Mouse (Mus musculus): ENCODE measurements around the gene Gm39566.

DNA sequence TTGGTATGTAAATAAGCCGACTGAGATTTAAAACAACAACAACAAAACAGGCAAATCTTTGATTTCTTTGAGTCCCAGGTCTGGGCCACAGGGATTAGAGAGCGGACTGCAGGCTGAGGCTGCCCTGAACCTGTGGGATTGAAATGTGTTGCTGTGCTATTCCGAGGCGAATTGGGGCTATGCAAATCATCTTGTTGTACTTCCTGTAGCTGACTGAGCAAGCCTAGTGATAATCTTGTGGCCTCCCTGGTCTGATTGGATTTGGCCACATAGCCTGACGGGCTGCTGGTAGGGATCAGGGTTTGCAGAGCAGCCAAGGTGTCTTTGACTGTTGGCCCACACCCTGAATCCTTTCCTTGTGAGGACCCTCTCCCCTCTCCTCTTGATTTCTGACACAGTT is 40.1 kb downstream of the Gm39566 start:
- TF ChIP-seq E2F4 (IDR thresholded peaks at IDR 0.05; ENCODE audit: insufficient read depth) = no peak
- no peak for TF ChIP-seq USF1 (IDR thresholded peaks at IDR 0.05; ENCODE audit: low read depth)
- TF ChIP-seq POLR2A (IDR thresholded peaks at IDR 0.05; ENCODE audit: insufficient read length, low read depth) = no peak
- no peak for TF ChIP-seq CEBPB (IDR thresholded peaks at IDR 0.05; ENCODE audit: insufficient read depth, poor library complexity, severe bottlenecking)
- TF ChIP-seq MYOG (IDR thresholded peaks at IDR 0.05; ENCODE audit: control insufficient read depth in 1 of 3, insufficient read depth in 1 of 3, insufficient read length in 2 of 3, low read depth in 2 of 3) = no peak
- no peak for TF ChIP-seq TCF12 (IDR thresholded peaks at IDR 0.05; ENCODE audit: insufficient read depth, poor library complexity, severe bottlenecking)
- TF ChIP-seq REST (IDR thresholded peaks at IDR 0.05; ENCODE audit: insufficient read depth, insufficient read length) = no peak
- no peak for TF ChIP-seq TCF3 (IDR thresholded peaks at IDR 0.05; ENCODE audit: insufficient read length, low read depth)
- TF ChIP-seq POLR2AphosphoS2 (IDR thresholded peaks at IDR 0.05; ENCODE audit: insufficient read length, low read depth) = no peak
- no peak for TF ChIP-seq MYOD1 (IDR thresholded peaks at IDR 0.05; ENCODE audit: control insufficient read depth in 1 of 3, insufficient read length in 2 of 3, low read depth in 2 of 3)
- TF ChIP-seq MAX (IDR thresholded peaks at IDR 0.05; ENCODE audit: low read depth) = no peak
